Mouse (Mus musculus) midbrain, embryonic 13.5 days (tissue): ENCODE results near the gene Gm45140. TPM values are rescaled to one million over a fixed set of nuclear protein-coding genes. Genes with fewer than 3 reads are reported as not detected.

ENCODE experiments used
- ATAC-seq: fragments of 200-750 bp; cut with Nextera tagmentation; 2 replicates; pipeline ENCODE4 v1.8.0; 2017; ENCODE audit warnings: mild to moderate bottlenecking, moderate TSS enrichment, moderate library complexity
- H3K27ac ChIP-seq: fragments of 300-500 bp; sonication (generic); 2 replicates; pipeline ENCODE4 v1.5.1; 2015; ENCODE audit warnings: inconsistent platforms, mild to moderate bottlenecking, moderate library complexity
- H3K27me3 ChIP-seq: fragments of 300-500 bp; sonication (generic); 2 replicates; pipeline ENCODE4 v1.6.1; 2015; ENCODE audit warnings: mild to moderate bottlenecking, inconsistent platforms
- H3K36me3 ChIP-seq: fragments of 300-500 bp; sonication (generic); 2 replicates; pipeline ENCODE4 v1.6.1; 2015; ENCODE audit warnings: mild to moderate bottlenecking, inconsistent platforms
- H3K4me1 ChIP-seq: fragments of 300-500 bp; sonication (generic); replicated peaks from 2 replicates; pipeline ENCODE4 v1.6.1; 2015; ENCODE audit warnings: inconsistent platforms
- H3K4me2 ChIP-seq: fragments of 300-500 bp; sonication (generic); replicated peaks from 2 replicates; pipeline ENCODE4 v1.6.1; 2015; ENCODE audit warnings: moderate library complexity, mild to moderate bottlenecking, inconsistent platforms
- H3K4me3 ChIP-seq: fragments of 300-500 bp; sonication (generic); replicated peaks from 2 replicates; pipeline ENCODE4 v1.5.1; 2015; ENCODE audit warnings: mild to moderate bottlenecking, inconsistent platforms
- H3K9ac ChIP-seq: fragments of 300-500 bp; sonication (generic); replicated peaks from 2 replicates; pipeline ENCODE4 v1.6.1; 2015; ENCODE audit warnings: mild to moderate bottlenecking, inconsistent platforms
- H3K9me3 ChIP-seq: fragments of 300-500 bp; sonication (generic); 2 replicates; pipeline ENCODE4 v1.6.1; 2016; ENCODE audit warnings: mild to moderate bottlenecking, inconsistent platforms
- WGBS: fragments of 180-500 bp; shearing (Covaris S2); methylation state at CpG from one replicate; pipeline ENCODE4 v1.1.7; 2015; 5-methylcytosine and 5-hydroxymethylcytosine counted together
- polyA plus RNA-seq: library from polyadenylated mRNA; unstranded; fragments of >200 nt; fragmentation: Nextera tagmentation; extraction: Ambion mirVana; gene quantifications from 2 replicates; pipeline ENCODE4 v1.2.1, GENCODE M21; 2015

Gm45140 gene
- polyA plus RNA-seq, 1 experiment from 2014 or later = 3.2 TPM

DNA sequence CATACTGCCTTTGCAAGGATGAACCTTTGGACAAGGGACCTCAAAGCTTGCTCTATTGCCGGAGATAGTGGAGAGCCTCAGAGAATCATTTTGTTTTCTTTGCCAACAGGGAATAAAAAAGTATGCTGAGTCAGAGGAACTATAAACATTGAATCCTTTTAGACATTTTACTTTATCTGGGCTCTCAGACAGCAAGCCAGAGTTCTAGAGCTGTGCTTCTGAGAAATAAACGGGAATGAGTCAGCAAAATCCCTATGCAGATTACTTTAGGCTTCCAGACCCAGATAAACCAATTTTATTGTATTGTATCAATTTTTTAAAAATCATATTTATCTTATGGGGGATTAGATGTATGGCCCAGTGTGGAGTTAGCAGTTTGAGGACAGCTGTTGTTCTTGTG lies 31.7 kb upstream of the Gm45140 start:
- Histone ChIP-seq H3K4me2 (no peak overlapping the region), H3K27me3 (no peaks in the 10 kb centered on the region), H3K4me3 (no peak overlapping the region), H3K4me1 (no peaks in the 10 kb centered on the region), H3K9ac (no peak overlapping the region), H3K27ac (no peak overlapping the region), H3K9me3 (no peaks in the 10 kb centered on the region), H3K36me3 (no peaks in the 10 kb centered on the region)
- ATAC-seq = no peak
- 83% methylated on average over 2 of the region's 2 CpGs for WGBS

DNA sequence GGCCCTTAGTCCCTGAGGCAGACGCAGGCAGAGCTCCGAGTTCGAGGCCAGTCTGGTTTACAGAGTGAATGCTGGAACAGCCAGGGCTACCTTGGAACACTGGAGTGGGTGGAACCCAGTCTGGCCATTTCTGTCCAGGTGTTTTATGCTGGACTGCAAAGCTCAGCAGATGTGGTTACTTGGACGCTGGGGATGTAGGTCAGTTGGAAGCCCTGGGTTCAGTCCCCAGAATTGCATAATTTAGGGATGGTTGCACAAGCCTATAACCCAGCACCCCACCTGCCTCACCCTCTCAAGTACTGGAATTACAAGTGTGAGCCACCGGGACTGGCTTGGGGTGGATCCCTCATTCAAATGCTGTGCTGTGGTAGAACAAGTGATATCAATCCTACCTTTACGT lies 30.6 kb upstream of the Gm45140 start:
- Histone ChIP-seq H3K36me3 (no peaks in the 10 kb centered on the region), H3K27me3 (no peaks in the 10 kb centered on the region), H3K4me3 (no peak overlapping the region), H3K4me2 (no peak overlapping the region), H3K27ac (no peak overlapping the region), H3K9me3 (no peaks in the 10 kb centered on the region), H3K4me1 (no peaks in the 10 kb centered on the region), H3K9ac (no peak overlapping the region)
- no peak for ATAC-seq
- 88% methylated on average over 6 of the region's 6 CpGs for WGBS

DNA sequence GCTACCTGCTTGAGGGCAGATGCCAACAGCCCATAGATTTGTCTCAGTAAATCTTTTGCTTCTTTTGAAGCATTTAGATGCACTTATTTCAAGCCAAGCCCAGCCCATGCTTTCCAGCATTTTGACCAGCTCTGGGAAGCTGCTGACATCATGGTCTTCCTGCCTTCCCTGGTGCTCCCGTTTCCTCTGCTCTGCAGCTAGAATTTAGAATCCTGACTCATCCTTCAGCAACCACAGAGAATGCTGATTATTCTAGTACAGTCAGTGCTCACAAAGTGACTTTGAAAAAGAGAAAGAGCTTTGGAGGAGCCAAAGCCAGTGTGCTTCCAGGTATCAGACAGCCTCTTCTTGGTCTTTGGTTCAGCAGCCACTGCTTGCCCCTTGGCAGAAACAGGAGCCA lies 21.5 kb upstream of the Gm45140 start:
- Histone ChIP-seq H3K9ac (no peak overlapping the region), H3K27ac (no peak overlapping the region), H3K27me3 (no peaks in the 10 kb centered on the region), H3K4me1 (no peaks in the 10 kb centered on the region), H3K36me3 (no peaks in the 10 kb centered on the region), H3K4me2 (no peak overlapping the region), H3K9me3 (no peaks in the 10 kb centered on the region), H3K4me3 (no peak overlapping the region)
- WGBS = 60% methylated on average over 1 of the region's 1 CpGs
- ATAC-seq = no peak

DNA sequence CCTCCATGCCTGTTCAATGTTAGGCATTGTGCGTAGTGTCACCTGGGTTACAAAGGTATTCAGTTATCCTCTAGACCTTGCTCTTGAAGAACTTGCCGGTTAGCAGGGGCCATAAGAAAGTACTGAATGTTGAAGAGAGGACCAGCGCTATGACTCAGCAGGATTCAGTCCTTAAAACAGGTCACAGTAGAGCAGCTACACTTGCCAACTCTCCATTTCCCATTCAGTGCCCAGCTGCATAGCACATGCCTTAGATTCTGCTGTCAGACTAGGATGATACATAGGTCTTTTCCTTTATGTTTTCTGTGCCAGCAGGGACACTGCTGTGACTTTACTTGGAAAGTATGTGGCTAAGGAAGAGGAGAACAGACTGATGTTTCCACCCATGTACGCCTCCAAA lies 17.9 kb upstream of the Gm45140 start:
- Histone ChIP-seq H3K4me3 (no peak overlapping the region), H3K4me2 (no peak overlapping the region), H3K27ac (no peak overlapping the region), H3K9me3 (no peaks in the 10 kb centered on the region), H3K36me3 (0 out of 2 replicates have a peak, but pooled peaks cover under 1% of the 10 kb centered on the region), H3K9ac (no peak overlapping the region), H3K4me1 (peaks cover 19% of the 10 kb centered on the region), H3K27me3 (no peaks in the 10 kb centered on the region)
- WGBS = 86% methylated on average over 4 of the region's 4 CpGs
- ATAC-seq = no peak

DNA sequence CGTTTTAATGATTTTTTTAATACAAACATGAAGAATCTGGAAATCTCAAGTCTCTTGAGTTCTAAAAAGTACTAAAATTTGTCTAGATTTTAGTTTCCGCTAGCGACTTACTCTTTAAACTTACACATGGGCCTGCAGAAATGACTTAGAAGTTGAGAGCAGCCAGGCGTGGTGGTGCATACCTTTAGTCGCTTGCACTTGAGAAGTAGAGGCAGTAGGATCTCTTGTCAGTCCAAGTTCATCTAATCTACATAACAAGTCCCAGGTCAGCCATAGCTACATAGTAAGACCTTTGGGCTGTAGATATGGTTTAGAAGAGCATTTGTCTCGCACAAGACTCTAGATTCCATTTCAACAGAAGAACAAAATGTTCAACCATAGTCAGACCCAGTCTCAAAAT lies 16.3 kb upstream of the Gm45140 start:
- ATAC-seq = no peak
- Histone ChIP-seq H3K4me2 (no peak overlapping the region; the same call in 1 of the 2 replicates), H3K4me3 (no peak overlapping the region), H3K4me1 (peaks cover 35% of the 10 kb centered on the region), H3K27me3 (no peaks in the 10 kb centered on the region), H3K9ac (no peak overlapping the region), H3K27ac (no peak overlapping the region), H3K36me3 (peaks cover 5% of the 10 kb centered on the region; the same call in 1 of the 2 replicates), H3K9me3 (no peaks in the 10 kb centered on the region)
- WGBS = 82% methylated on average over 6 of the region's 6 CpGs

DNA sequence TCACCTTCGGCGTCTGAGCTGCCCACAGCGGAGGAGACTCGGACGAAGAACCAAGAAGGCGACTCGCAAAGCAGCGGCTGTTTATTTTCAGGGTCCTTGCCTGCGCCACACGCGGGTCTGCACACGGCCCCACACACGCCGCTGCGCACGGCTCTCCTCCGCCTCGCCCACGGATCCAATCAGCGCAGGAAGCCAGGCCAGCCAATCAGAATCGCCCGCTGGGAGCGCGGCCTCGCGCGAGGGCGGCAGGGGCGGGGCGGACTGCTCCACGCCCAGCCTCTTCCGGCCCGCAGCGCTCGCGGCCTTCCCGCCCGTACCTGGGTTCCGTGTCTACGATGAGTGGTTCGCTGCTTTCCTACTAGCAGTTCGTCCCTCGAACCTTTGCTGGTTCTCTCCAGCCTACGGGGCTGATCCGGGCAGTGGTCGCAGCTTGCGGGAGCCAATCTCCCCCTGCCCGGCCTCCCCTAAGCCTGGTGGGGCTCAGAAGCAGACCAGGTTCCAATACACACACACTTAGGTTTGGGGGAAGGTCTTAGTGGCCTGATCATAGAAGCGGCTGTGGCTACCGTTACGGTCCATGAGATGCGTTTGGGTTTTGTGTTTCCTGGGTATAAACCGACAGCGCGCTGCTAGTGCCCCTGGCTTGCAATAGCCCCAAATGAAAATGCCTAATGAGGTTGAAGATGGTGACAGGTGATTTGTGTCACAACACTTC lies 15.5 kb upstream of the Gm45140 start, which contains the start of gene Cnbp:
Gene Cnbp (minus strand): TSS at position 207 of the 715 bp plus-strand sequence.
- Histone ChIP-seq H3K4me1 (peaks cover 38% of the 10 kb centered on the region), H3K27me3 (no peaks in the 10 kb centered on the region), H3K4me3 (peak within 1 kb of the TSS; percentile 99), H3K27ac (peak within 1 kb of the TSS; percentile 93), H3K9ac (peak within 1 kb of the TSS; percentile 98), H3K9me3 (no peaks in the 10 kb centered on the region), H3K36me3 (peaks cover 5% of the 10 kb centered on the region; the same call in 1 of the 2 replicates), H3K4me2 (peak within 1 kb of the TSS; percentile 88)
- ATAC-seq = peak; percentile 99
- whole genome bisulfite sequencing = under 1% methylated on average over 53 of the region's 55 CpGs

DNA sequence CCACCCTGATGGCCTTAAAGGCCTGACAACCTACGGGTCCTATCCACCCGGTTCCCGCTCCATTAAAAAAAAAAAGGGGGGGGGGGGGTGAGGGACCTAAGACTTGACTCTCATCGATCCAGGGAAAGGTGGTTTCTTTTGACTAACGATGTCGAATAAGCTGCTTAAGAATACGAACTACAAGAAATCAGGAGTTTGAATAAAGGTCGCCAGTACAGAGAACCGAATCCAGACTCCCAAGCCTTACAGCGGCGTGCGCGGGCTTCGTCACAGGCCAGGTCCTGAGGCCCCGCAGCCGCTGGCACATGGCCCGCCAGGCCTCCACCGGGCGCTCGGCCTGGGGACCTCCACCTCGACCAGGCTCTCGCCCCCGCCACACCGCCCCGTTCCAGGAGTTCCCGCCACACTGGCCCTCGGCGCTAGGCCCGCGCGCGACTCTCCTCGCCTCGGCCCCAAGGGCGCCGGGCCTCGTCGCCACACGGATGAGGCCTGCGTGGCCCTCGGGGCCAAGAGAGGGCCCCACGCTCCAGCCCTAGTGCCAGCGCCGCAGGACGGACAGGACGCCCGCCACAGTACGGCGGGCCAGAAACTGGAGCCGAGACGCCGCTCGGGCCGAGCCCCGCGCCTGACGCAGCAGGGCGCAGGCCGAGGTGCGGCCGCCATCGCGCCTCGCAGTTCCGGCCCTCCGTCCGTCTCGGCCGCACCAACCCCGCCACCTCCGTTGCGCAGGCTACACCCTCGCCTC lies 14.7 kb upstream of the Gm45140 start:
- WGBS = under 1% methylated on average over 73 of the region's 73 CpGs

DNA sequence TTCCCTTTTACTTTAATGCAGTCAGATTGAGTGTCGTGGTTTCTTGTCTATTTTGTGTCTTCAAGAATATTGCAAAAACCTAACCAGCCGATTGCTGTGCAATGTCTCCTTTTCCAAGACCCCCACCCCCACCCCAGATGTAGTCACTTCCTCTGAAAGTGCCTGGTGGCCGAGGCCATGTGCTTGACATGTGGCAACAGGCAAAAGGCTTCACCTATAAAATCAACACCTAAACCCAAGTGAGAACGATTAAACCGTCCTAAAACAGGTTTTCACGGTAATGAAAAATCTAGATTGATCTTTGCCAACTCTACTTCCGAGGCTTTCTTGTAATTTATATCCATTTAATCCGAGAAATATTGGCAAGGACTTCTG lies 14.2 kb upstream of the Gm45140 start:
- no peaks in the 10 kb centered on the region for H3K27me3 ChIP-seq

More for the DNA sequence above, 14.7 kb upstream of the Gm45140 start:
- peak overlapping the region; percentile 88 for H3K4me2 ChIP-seq
- peak; percentile 89 for ATAC-seq
- H3K36me3 ChIP-seq = peaks cover 8% of the 10 kb centered on the region
- peaks cover 38% of the 10 kb centered on the region for H3K4me1 ChIP-seq
- H3K27me3 ChIP-seq = no peaks in the 10 kb centered on the region
- H3K27ac ChIP-seq = peak overlapping the region; percentile 93
- H3K9me3 ChIP-seq = no peaks in the 10 kb centered on the region
- peak overlapping the region; percentile 99 for H3K4me3 ChIP-seq
- peak overlapping the region; percentile 98 for H3K9ac ChIP-seq

DNA sequence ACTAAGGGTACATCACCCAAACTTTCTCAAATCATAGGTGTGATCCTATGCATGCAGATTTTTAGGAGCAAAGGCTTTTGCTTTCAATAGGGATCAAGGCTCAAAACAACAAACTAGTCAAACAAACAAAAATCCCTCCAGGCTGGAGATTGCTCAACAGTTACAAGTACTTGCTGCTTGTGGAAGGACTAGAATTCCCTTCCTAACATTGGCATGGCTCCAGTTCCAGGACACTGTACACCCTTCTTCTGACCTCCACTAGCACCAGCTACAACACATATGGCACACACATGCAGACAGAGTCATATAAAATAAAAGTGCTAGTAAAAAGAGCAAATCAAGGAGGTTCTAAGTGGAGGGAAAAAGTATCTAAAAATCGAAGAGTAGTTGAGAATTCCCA lies 11.2 kb upstream of the Gm45140 start:
- H3K27me3 ChIP-seq = no peaks in the 10 kb centered on the region
- H3K4me1 ChIP-seq = peaks cover 38% of the 10 kb centered on the region
- no peak overlapping the region for H3K4me3 ChIP-seq
- H3K4me2 ChIP-seq = no peak overlapping the region
- ATAC-seq = no peak
- WGBS = 86% methylated on average over 1 of the region's 1 CpGs
- no peak overlapping the region for H3K27ac ChIP-seq
- H3K36me3 ChIP-seq = peaks cover 40% of the 10 kb centered on the region
- no peaks in the 10 kb centered on the region for H3K9me3 ChIP-seq
- no peak overlapping the region for H3K9ac ChIP-seq

More for the DNA sequence above, 14.2 kb upstream of the Gm45140 start:
- peak overlapping the region; percentile 98 for H3K9ac ChIP-seq
- peak overlapping the region; percentile 88 for H3K4me2 ChIP-seq
- H3K9me3 ChIP-seq = no peaks in the 10 kb centered on the region
- peaks cover 13% of the 10 kb centered on the region for H3K36me3 ChIP-seq
- peak overlapping the region; percentile 99 for H3K4me3 ChIP-seq
- H3K27ac ChIP-seq = no peak overlapping the region
- ATAC-seq = no peak
- WGBS = 0% methylated on average over 8 of the region's 8 CpGs
- peaks cover 38% of the 10 kb centered on the region for H3K4me1 ChIP-seq

DNA sequence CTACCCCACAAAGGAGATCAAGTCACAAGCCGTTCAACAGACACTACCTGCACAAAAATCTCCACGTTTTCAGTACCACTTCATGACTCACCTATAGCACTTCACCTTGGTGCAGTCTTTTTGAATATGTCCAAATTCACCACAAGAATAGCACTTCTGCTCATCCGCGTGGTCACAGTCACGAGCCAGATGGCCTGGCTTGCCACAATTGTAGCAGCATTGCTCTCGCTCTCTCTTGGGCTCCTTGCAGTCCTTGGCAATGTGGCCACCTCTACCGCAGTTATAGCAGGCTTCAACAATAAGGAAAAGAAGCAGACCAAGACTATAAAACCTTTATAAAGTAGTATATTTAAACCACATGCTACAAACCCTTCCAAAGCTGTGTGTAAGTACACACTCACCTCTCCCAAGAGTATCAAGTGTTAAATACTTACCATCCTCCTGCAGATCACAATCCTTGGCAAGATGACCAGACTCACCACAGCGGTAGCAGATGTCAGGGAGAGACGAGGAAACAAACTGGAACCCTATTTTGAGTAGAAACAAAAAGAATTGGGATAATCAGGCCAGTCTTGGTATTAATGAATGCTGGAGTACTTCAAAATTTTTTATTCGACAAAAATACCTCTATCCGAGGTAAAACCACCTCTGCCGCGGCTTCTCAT lies 9.6 kb upstream of the Gm45140 start:
- H3K4me3 ChIP-seq = no peak overlapping the region
- no peaks in the 10 kb centered on the region for H3K9me3 ChIP-seq
- peaks cover 43% of the 10 kb centered on the region for H3K36me3 ChIP-seq
- H3K9ac ChIP-seq = no peak overlapping the region
- no peak overlapping the region for H3K27ac ChIP-seq
- H3K27me3 ChIP-seq = no peaks in the 10 kb centered on the region
- 94% methylated on average over 13 of the region's 13 CpGs for WGBS
- peaks cover 32% of the 10 kb centered on the region for H3K4me1 ChIP-seq
- ATAC-seq = no peak
- H3K4me2 ChIP-seq = no peak overlapping the region

DNA sequence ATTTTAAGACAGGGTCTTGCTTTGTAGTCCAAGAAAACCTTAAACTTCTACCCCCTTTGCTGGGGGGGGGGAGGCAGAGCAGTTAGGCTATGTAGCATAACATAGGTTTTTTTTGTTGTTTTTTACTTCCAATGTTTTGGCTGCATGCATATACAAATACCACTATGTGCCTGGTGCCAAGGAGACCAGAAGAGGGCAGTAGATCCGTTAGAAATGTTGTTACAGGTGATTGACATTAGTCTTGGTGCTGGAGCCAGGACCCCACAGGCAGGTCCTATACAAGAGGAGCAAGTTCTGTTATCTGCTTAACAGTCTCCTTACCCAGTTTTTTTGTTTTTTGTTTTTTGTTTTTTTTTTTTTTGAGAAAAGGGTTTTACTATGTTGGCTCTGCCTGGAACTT lies 6.7 kb upstream of the Gm45140 start:
- ATAC-seq = no peak
- Histone ChIP-seq H3K9me3 (no peaks in the 10 kb centered on the region), H3K4me2 (no peak overlapping the region), H3K36me3 (peaks cover 38% of the 10 kb centered on the region), H3K27ac (no peak overlapping the region), H3K9ac (no peak overlapping the region), H3K27me3 (no peaks in the 10 kb centered on the region), H3K4me3 (no peak overlapping the region), H3K4me1 (peaks cover 20% of the 10 kb centered on the region)
- 10% methylated on average over 1 of the region's 1 CpGs for WGBS

DNA sequence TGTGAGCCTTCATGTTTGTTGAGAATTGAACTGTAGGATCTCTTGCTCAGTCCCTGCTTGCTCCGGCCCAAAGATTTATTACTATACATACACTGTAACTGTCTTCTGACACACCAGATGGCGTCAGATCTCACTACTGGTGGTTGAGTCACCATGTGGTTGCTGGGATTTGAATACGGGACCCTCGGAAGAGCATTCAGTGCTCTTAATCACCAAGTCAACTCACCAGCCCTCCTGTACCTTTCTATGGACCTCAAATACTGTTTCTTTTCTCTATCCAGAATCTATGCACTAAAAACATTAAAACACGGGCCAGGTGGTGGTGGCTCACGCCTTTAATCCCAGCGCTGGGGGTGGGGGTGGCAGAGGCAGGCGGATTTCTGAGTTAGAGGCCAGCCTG lies 6.0 kb upstream of the Gm45140 start:
- ATAC-seq = no peak

More for the DNA sequence above, 6.0 kb upstream of the Gm45140 start:
- Histone ChIP-seq H3K9ac (no peak overlapping the region), H3K4me2 (no peak overlapping the region), H3K4me1 (peaks cover 16% of the 10 kb centered on the region), H3K27ac (no peak overlapping the region), H3K27me3 (no peaks in the 10 kb centered on the region), H3K4me3 (no peak overlapping the region), H3K36me3 (peaks cover 38% of the 10 kb centered on the region), H3K9me3 (no peaks in the 10 kb centered on the region)
- 83% methylated on average over 8 of the region's 8 CpGs for WGBS
